Mouse (Mus musculus) ES-Bruce4 (cell line): Measurements from ENCODE around the gene Cebpg. TPM values are rescaled to one million over a fixed set of nuclear protein-coding genes. Genes with fewer than 3 reads are reported as not detected.

Source experiments
- H3K27ac ChIP-seq: 2 replicates; pipeline ENCODE4 v1.5.1; 2012; ENCODE audit warnings: low read length, inconsistent platforms; ENCODE audit not compliant: insufficient read depth
- H3K27me3 ChIP-seq: 2 replicates; pipeline ENCODE4 v1.6.1; 2012; ENCODE audit warnings: mild to moderate bottlenecking, low read length, inconsistent platforms; ENCODE audit not compliant: control insufficient read depth, poor library complexity, insufficient read depth, severe bottlenecking
- H3K36me3 ChIP-seq: 2 replicates; pipeline ENCODE4 v1.6.1; 2012; ENCODE audit warnings: inconsistent platforms, mild to moderate bottlenecking, low read length, moderate library complexity; ENCODE audit not compliant: control insufficient read depth, poor library complexity, insufficient read depth, severe bottlenecking
- H3K4me1 ChIP-seq: one replicate; pipeline ENCODE4 v1.8.1; 2011; ENCODE audit warnings: low read length; ENCODE audit not compliant: control insufficient read depth, insufficient read depth
- H3K4me3 ChIP-seq: 2 replicates; pipeline ENCODE4 v1.5.1; 2011; ENCODE audit warnings: low read depth, mild to moderate bottlenecking, low read length
- H3K9ac ChIP-seq: 2 replicates; pipeline ENCODE4 v1.6.1; 2012; ENCODE audit warnings: low read depth, mild to moderate bottlenecking, inconsistent platforms; ENCODE audit not compliant: poor library complexity, severe bottlenecking
- H3K9me3 ChIP-seq: replicated peaks from 2 replicates; pipeline ENCODE4 v1.6.1; 2012; ENCODE audit warnings: mild to moderate bottlenecking, low read length, inconsistent platforms; ENCODE audit not compliant: control insufficient read depth, poor library complexity, insufficient read depth, severe bottlenecking
- CTCF ChIP-seq: IDR thresholded peaks from one replicate; pipeline ENCODE4 v1.8.1; 2011; ENCODE audit warnings: low read depth, low read length
- EP300 ChIP-seq: IDR thresholded peaks from 2 replicates; pipeline ENCODE4 v1.6.1; 2011; ENCODE audit warnings: low read depth, low read length; ENCODE audit not compliant: insufficient read depth
- POLR2A ChIP-seq: IDR thresholded peaks from one replicate; pipeline ENCODE4 v1.8.1; 2011; ENCODE audit warnings: low read length; ENCODE audit not compliant: insufficient read depth
- polyA plus RNA-seq: library from polyadenylated mRNA; stranded (reverse); fragments of >200 nt; gene quantifications from 2 replicates; pipeline ENCODE4 v1.2.4, GENCODE M21; 2011; ENCODE audit warnings: low read depth; ENCODE audit not compliant: missing spikeins, insufficient read depth, insufficient read length

Cebpg gene
- polyA plus RNA-seq: 31.9 and 33.0 TPM in 2 replicates

GRCm38 (mm10) chr7:35056436-35056864 lies at the start of gene Cebpg:
Gene Cebpg, minus strand, starts transcription at chr7:35056573.
- H3K27me3 ChIP-seq: no peaks in the 10 kb centered on the region
- H3K4me3 ChIP-seq: peak within 1 kb of the TSS; percentile 99
- no peaks in the 10 kb centered on the region for H3K9me3 ChIP-seq
- H3K27ac ChIP-seq: peak within 1 kb of the TSS; percentile 45; the same call in 1 of the 2 replicates
- H3K4me1 ChIP-seq: peaks cover 1% of the 10 kb centered on the region
- no peaks in the 10 kb centered on the region for H3K36me3 ChIP-seq
- TF ChIP-seq POLR2A (no peak), CTCF (no peak), EP300 (no peak)
- peak within 1 kb of the TSS; percentile 92 for H3K9ac ChIP-seq

- Histone ChIP-seq H3K27ac (no peak overlapping the region), H3K27me3 (peaks cover 2% of the 10 kb centered on the region; the same call in 1 of the 2 replicates), H3K4me1 (no peaks in the 10 kb centered on the region), H3K4me3 (no peak overlapping the region), H3K9me3 (no peaks in the 10 kb centered on the region), H3K36me3 (no peaks in the 10 kb centered on the region), H3K9ac (no peak overlapping the region)
- no peak for TF ChIP-seq CTCF
- TF ChIP-seq EP300: no peak
- no peak for TF ChIP-seq POLR2A
Measured at GRCm38 (mm10) chr7:35099528-35099927, 43.2 kb upstream of the Cebpg start.

GRCm38 (mm10) chr7:35098777-35099176 lies 42.4 kb upstream of the Cebpg start:
- Histone ChIP-seq H3K27ac (no peak overlapping the region), H3K4me3 (no peak overlapping the region), H3K36me3 (no peaks in the 10 kb centered on the region), H3K9ac (no peak overlapping the region), H3K4me1 (no peaks in the 10 kb centered on the region), H3K9me3 (no peaks in the 10 kb centered on the region), H3K27me3 (peaks cover 2% of the 10 kb centered on the region; the same call in 1 of the 2 replicates)
- no peak for TF ChIP-seq POLR2A
- TF ChIP-seq CTCF: no peak
- TF ChIP-seq EP300: no peak

GRCm38 (mm10) chr7:35094975-35095678 lies 38.8 kb upstream of the Cebpg start:
- no peak for TF ChIP-seq CTCF
- no peak for TF ChIP-seq EP300
- TF ChIP-seq POLR2A: no peak
- H3K9ac ChIP-seq: no peak overlapping the region
- H3K36me3 ChIP-seq: no peaks in the 10 kb centered on the region
- no peaks in the 10 kb centered on the region for H3K9me3 ChIP-seq
- no peak overlapping the region for H3K4me3 ChIP-seq
- no peaks in the 10 kb centered on the region for H3K27me3 ChIP-seq
- H3K27ac ChIP-seq: no peak overlapping the region
- no peaks in the 10 kb centered on the region for H3K4me1 ChIP-seq

- TF ChIP-seq POLR2A: no peak
- no peak for TF ChIP-seq CTCF
- no peak for TF ChIP-seq EP300
- Histone ChIP-seq H3K9me3 (no peaks in the 10 kb centered on the region), H3K36me3 (no peaks in the 10 kb centered on the region), H3K4me3 (no peak overlapping the region), H3K4me1 (peaks cover 3% of the 10 kb centered on the region), H3K27me3 (no peaks in the 10 kb centered on the region), H3K27ac (no peak overlapping the region), H3K9ac (no peak overlapping the region)
Measured at GRCm38 (mm10) chr7:35090550-35090949, 34.2 kb upstream of the Cebpg start.

- no peak overlapping the region for H3K9ac ChIP-seq
Measured at GRCm38 (mm10) chr7:35086271-35086861, 30.0 kb upstream of the Cebpg start.

More at GRCm38 (mm10) chr7:35086271-35086861, 30.0 kb upstream of the Cebpg start:
- Histone ChIP-seq H3K27me3 (no peaks in the 10 kb centered on the region), H3K9me3 (no peaks in the 10 kb centered on the region), H3K4me1 (peaks cover 3% of the 10 kb centered on the region), H3K27ac (no peak overlapping the region), H3K4me3 (0 out of 2 replicates have a peak overlapping the region, but pooled peaks have one; percentile 28), H3K36me3 (no peaks in the 10 kb centered on the region)
- TF ChIP-seq POLR2A (no peak), EP300 (no peak), CTCF (no peak)
